Mouse (Mus musculus): ENCODE results near the gene Unc119b. TPM values are rescaled to one million over a fixed set of nuclear protein-coding genes. Genes with fewer than 3 reads are reported as not detected.
"Not testable (repeated sequence)": the region's sequence is repeated elsewhere in the genome, so short reads cannot be mapped to it uniquely, and the experiment has no call there.

Gene Unc119b
- polyA plus RNA-seq, 1 experiment from 2014 or later = 22.2 TPM

- H3K36me3 ChIP-seq (ENCODE audit: control insufficient read depth, insufficient read depth, low read length) = no peaks in the 10 kb centered on the region
- H3K27ac ChIP-seq (ENCODE audit: low read length) = peak overlapping the region; percentile 49; the same call in 1 of the 2 replicates
- no peaks in the 10 kb centered on the region for H3K9me3 ChIP-seq (replicated peaks; ENCODE audit: control insufficient read depth, low read length)
- H3K4me3 ChIP-seq (replicated peaks; ENCODE audit: low read length) = no peak overlapping the region
- peaks cover 25% of the 10 kb centered on the region for H3K4me1 ChIP-seq (ENCODE audit: control insufficient read depth, insufficient read depth, low read length)
- H3K4me2 ChIP-seq (ENCODE audit: low read depth, low read length) = peak overlapping the region; percentile 22
- no peaks in the 10 kb centered on the region for H3K27me3 ChIP-seq (ENCODE audit: control insufficient read depth, insufficient read depth, low read length)
- WGBS = 37% methylated on average over 27 of the region's 27 CpGs
- peak; percentile 45; the same call in 1 of the 2 replicates for ATAC-seq (ENCODE audit: insufficient read depth, low FRiP score)
- H3K9ac ChIP-seq (ENCODE audit: low read length) = peak overlapping the region; percentile 54
These were observed 34.1 kb upstream of the Unc119b start for GRCm38 (mm10) chr5:115168641-115169415.

GRCm38 (mm10) chr5:115167396-115167795, 32.6 kb upstream of the Unc119b start:
- no peak for ATAC-seq (ENCODE audit: insufficient read depth, low FRiP score)
- no peak overlapping the region for H3K4me3 ChIP-seq (replicated peaks; ENCODE audit: low read length)
- no peaks in the 10 kb centered on the region for H3K36me3 ChIP-seq (ENCODE audit: control insufficient read depth, insufficient read depth, low read length)
- H3K27me3 ChIP-seq (ENCODE audit: control insufficient read depth, insufficient read depth, low read length) = no peaks in the 10 kb centered on the region
- no peak overlapping the region for H3K4me2 ChIP-seq (ENCODE audit: low read depth, low read length)
- peaks cover 27% of the 10 kb centered on the region for H3K4me1 ChIP-seq (ENCODE audit: control insufficient read depth, insufficient read depth, low read length)
- H3K9me3 ChIP-seq (replicated peaks; ENCODE audit: control insufficient read depth, low read length) = no peaks in the 10 kb centered on the region
- peak overlapping the region; percentile 14; the same call in 1 of the 2 replicates for H3K27ac ChIP-seq (ENCODE audit: low read length)
- 63% methylated on average over 6 of the region's 6 CpGs for WGBS
- no peak overlapping the region for H3K9ac ChIP-seq (ENCODE audit: low read length)

GRCm38 (mm10) chr5:115166815-115167194, 32.0 kb upstream of the Unc119b start:
- no peak for ATAC-seq (ENCODE audit: insufficient read depth, low FRiP score)
- 73% methylated on average over 7 of the region's 7 CpGs for WGBS

DNA sequence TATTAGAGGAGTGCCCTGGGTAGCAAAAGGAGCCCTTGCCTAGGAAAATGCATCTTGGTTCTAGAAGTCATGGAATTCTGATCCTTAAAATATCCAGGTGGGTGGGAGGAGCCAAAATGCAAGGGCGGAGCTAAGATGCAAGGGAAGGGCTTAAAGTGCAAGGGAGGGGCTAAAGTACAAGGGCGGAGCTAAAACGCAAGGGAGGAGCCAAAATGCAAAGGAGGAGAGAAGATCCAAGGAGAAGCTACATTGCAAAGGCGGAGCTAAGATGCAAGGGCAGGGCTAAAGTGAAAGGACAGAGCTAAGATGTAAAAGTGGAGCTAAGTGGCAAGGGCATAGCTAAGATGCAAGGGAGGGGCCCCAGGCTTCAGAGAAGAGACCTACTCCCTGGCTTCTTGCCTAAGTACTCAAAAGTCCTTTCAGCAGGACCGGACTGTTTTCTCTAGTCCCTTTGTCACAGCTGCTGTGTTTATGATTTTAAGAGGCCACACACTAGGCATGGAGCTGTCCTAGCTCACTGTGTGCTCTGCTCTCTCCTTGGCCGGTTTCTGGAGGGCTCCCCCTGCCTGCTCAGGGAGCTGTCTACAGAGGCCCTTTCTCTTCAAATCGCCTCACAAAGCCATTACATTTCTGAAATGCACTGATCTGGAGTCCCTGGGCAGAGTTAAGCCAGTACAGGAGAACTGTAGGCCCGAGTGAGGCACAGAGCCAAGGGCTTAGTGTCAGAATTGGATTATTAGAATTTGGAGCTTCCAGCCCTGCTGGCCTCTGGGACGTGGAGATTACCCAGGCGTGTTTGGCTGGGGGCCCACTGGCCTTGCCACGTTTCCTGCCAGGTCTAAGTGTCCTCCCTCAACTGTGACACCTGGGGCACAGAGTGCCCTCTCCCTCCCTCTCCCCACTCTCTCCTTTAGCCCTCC, 31.4 kb upstream of the Unc119b start:
- Histone ChIP-seq H3K27ac (ENCODE audit: low read length) (peak overlapping the region; percentile 70), H3K27me3 (ENCODE audit: control insufficient read depth, insufficient read depth, low read length) (no peaks in the 10 kb centered on the region), H3K4me1 (ENCODE audit: control insufficient read depth, insufficient read depth, low read length) (peaks cover 27% of the 10 kb centered on the region), H3K9me3 (replicated peaks; ENCODE audit: control insufficient read depth, low read length) (no peaks in the 10 kb centered on the region), H3K4me3 (replicated peaks; ENCODE audit: low read length) (no peak overlapping the region), H3K36me3 (ENCODE audit: control insufficient read depth, insufficient read depth, low read length) (no peaks in the 10 kb centered on the region), H3K4me2 (ENCODE audit: low read depth, low read length) (no peak overlapping the region), H3K9ac (ENCODE audit: low read length) (no peak overlapping the region)
- peak; percentile 23 for ATAC-seq (ENCODE audit: insufficient read depth, low FRiP score)
- WGBS = 40% methylated on average over 11 of the region's 11 CpGs

More at GRCm38 (mm10) chr5:115166815-115167194, 32.0 kb upstream of the Unc119b start:
- Histone ChIP-seq H3K27ac (ENCODE audit: low read length) (peak overlapping the region; percentile 70), H3K4me2 (ENCODE audit: low read depth, low read length) (no peak overlapping the region), H3K36me3 (ENCODE audit: control insufficient read depth, insufficient read depth, low read length) (no peaks in the 10 kb centered on the region), H3K4me3 (replicated peaks; ENCODE audit: low read length) (no peak overlapping the region), H3K4me1 (ENCODE audit: control insufficient read depth, insufficient read depth, low read length) (peaks cover 27% of the 10 kb centered on the region), H3K9ac (ENCODE audit: low read length) (no peak overlapping the region), H3K27me3 (ENCODE audit: control insufficient read depth, insufficient read depth, low read length) (no peaks in the 10 kb centered on the region), H3K9me3 (replicated peaks; ENCODE audit: control insufficient read depth, low read length) (no peaks in the 10 kb centered on the region)

DNA sequence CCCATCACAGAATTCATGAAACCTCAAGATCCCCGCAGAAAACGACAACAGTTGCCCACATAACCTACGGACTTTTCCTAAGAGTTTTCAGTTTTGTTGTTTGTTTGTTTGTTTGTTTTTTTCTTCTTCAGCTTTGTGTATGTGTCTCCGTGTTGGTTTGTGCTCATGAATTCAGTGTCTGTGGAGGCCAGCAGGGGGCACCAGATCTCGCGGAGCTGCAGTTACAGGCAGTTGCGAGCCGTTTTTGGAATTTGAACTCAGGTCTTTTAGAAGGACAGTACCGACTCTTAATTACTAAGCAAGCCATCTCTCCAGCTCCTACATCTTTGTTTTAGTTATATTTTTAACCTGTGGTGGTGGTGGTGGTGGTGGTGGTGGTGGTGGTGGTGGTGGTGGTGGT, 30.6 kb upstream of the Unc119b start:
- ATAC-seq (ENCODE audit: insufficient read depth, low FRiP score) = no peak
- H3K27ac ChIP-seq (ENCODE audit: low read length) = no peak overlapping the region
- H3K4me1 ChIP-seq (ENCODE audit: control insufficient read depth, insufficient read depth, low read length) = peaks cover 27% of the 10 kb centered on the region
- H3K4me3 ChIP-seq (replicated peaks; ENCODE audit: low read length) = no peak overlapping the region
- no peaks in the 10 kb centered on the region for H3K9me3 ChIP-seq (replicated peaks; ENCODE audit: control insufficient read depth, low read length)
- H3K27me3 ChIP-seq (ENCODE audit: control insufficient read depth, insufficient read depth, low read length) = no peaks in the 10 kb centered on the region
- H3K4me2 ChIP-seq (ENCODE audit: low read depth, low read length) = no peak overlapping the region
- no peaks in the 10 kb centered on the region for H3K36me3 ChIP-seq (ENCODE audit: control insufficient read depth, insufficient read depth, low read length)
- H3K9ac ChIP-seq (ENCODE audit: low read length) = no peak overlapping the region
- WGBS = 60% methylated on average over 9 of the region's 9 CpGs

GRCm38 (mm10) chr5:115164446-115164845, 29.7 kb upstream of the Unc119b start:
- not testable (repeated sequence) for H3K27ac ChIP-seq (ENCODE audit: low read length); H3K9me3 ChIP-seq (replicated peaks; ENCODE audit: control insufficient read depth, low read length); H3K4me3 ChIP-seq (replicated peaks; ENCODE audit: low read length); H3K27me3 ChIP-seq (ENCODE audit: control insufficient read depth, insufficient read depth, low read length); H3K4me2 ChIP-seq (ENCODE audit: low read depth, low read length); H3K9ac ChIP-seq (ENCODE audit: low read length); H3K36me3 ChIP-seq (ENCODE audit: control insufficient read depth, insufficient read depth, low read length); ATAC-seq (ENCODE audit: insufficient read depth, low FRiP score)
- peaks cover 23% of the 10 kb centered on the region for H3K4me1 ChIP-seq (ENCODE audit: control insufficient read depth, insufficient read depth, low read length)
- WGBS = 66% methylated on average over 4 of the region's 4 CpGs

- no peak overlapping the region for H3K4me3 ChIP-seq (replicated peaks; ENCODE audit: low read length)
- H3K4me1 ChIP-seq (ENCODE audit: control insufficient read depth, insufficient read depth, low read length) = peaks cover 21% of the 10 kb centered on the region
- H3K9ac ChIP-seq (ENCODE audit: low read length) = no peak overlapping the region; the same call in 1 of the 2 replicates
- H3K36me3 ChIP-seq (ENCODE audit: control insufficient read depth, insufficient read depth, low read length) = no peaks in the 10 kb centered on the region
- 40% methylated on average over 8 of the region's 8 CpGs for WGBS
- no peaks in the 10 kb centered on the region for H3K27me3 ChIP-seq (ENCODE audit: control insufficient read depth, insufficient read depth, low read length)
- no peaks in the 10 kb centered on the region for H3K9me3 ChIP-seq (replicated peaks; ENCODE audit: control insufficient read depth, low read length)
- ATAC-seq (ENCODE audit: insufficient read depth, low FRiP score) = no peak
- H3K4me2 ChIP-seq (ENCODE audit: low read depth, low read length) = no peak overlapping the region
- H3K27ac ChIP-seq (ENCODE audit: low read length) = no peak overlapping the region
These were observed 28.8 kb upstream of the Unc119b start for GRCm38 (mm10) chr5:115163563-115163962.

DNA sequence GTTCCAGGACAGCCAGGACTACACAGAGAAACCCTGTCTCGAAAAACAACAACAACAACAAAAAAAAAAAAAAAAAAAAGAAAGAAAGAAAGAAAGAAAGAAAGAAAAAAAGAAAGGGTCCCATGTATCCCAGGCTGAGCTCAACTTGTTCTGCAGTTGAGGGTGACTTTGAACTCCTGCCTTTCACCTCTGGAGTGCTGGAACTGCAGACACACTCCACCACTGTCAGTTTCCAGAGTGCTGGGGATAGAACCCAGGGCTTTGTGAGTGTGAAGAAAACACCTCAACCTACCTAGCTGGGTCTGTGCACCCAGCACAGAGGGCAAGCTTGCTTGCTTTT, 27.1 kb upstream of the Unc119b start:
- H3K27ac ChIP-seq (ENCODE audit: low read length); H3K9me3 ChIP-seq (replicated peaks; ENCODE audit: control insufficient read depth, low read length); H3K36me3 ChIP-seq (ENCODE audit: control insufficient read depth, insufficient read depth, low read length); H3K4me2 ChIP-seq (ENCODE audit: low read depth, low read length); H3K9ac ChIP-seq (ENCODE audit: low read length); H3K27me3 ChIP-seq (ENCODE audit: control insufficient read depth, insufficient read depth, low read length); ATAC-seq (ENCODE audit: insufficient read depth, low FRiP score); H3K4me3 ChIP-seq (replicated peaks; ENCODE audit: low read length): not testable (repeated sequence)
- 100% methylated on average over 1 of the region's 1 CpGs for WGBS
- H3K4me1 ChIP-seq (ENCODE audit: control insufficient read depth, insufficient read depth, low read length) = peaks cover 15% of the 10 kb centered on the region

All from stomach, embryonic 16.5 days (tissue).